Mouse (Mus musculus) T-helper 2 cell (primary cell): Measurements from ENCODE around the gene Kcnd3.

ENCODE experiments used
- in situ Hi-C: fragments of 300-600 bp; cut with MboI, MseI; formaldehyde crosslinking; loops from one replicate; pipeline ENCODE4 v1.15.1; 2025; ENCODE audit warnings: high pct_unique_total_duplicates

The Kcnd3 gene

GRCm38 (mm10) chr3:105578320-105578719, 126.2 kb downstream of the Kcnd3 start:
- in situ Hi-C loops = no loop called here

- in situ Hi-C loops = no loop called here
Observed at GRCm38 (mm10) chr3:105581119-105581518, 129.0 kb downstream of the Kcnd3 start.

GRCm38 (mm10) chr3:105585734-105586159, 133.6 kb downstream of the Kcnd3 start:
- in situ Hi-C loops = no loop called here

- in situ Hi-C loops = no loop called here
Observed at GRCm38 (mm10) chr3:105590056-105590672, 138.0 kb downstream of the Kcnd3 start.

- in situ Hi-C loops = no loop called here
Observed at GRCm38 (mm10) chr3:105591766-105592165, 139.6 kb downstream of the Kcnd3 start.

GRCm38 (mm10) chr3:105592246-105592645, 140.1 kb downstream of the Kcnd3 start:
- in situ Hi-C loops = no loop called here

- in situ Hi-C loops = loop anchor here (10.0 kb wide), 1 partner anchor 1394 kb away; no protein-coding TSS in a partner anchor
Observed at GRCm38 (mm10) chr3:105600483-105600882, 148.4 kb downstream of the Kcnd3 start.

- in situ Hi-C loops = loop anchor here (10.0 kb wide), 1 partner anchor 1392 kb away; no protein-coding TSS in a partner anchor
Observed at GRCm38 (mm10) chr3:105602966-105603365, 150.8 kb downstream of the Kcnd3 start.

- in situ Hi-C loops = loop anchor here (10.0 kb wide), 1 partner anchor 1389 kb away; no protein-coding TSS in a partner anchor
Observed at GRCm38 (mm10) chr3:105605726-105606125, 153.6 kb downstream of the Kcnd3 start.

- in situ Hi-C loops = loop anchor here (10.0 kb wide), 1 partner anchor 1386 kb away; no protein-coding TSS in a partner anchor
Observed at GRCm38 (mm10) chr3:105608857-105609256, 156.7 kb downstream of the Kcnd3 start.

GRCm38 (mm10) chr3:105611531-105612422, 159.6 kb downstream of the Kcnd3 start:
- in situ Hi-C loops = no loop called here

- in situ Hi-C loops = no loop called here
Observed at GRCm38 (mm10) chr3:105612423-105612814, 160.3 kb downstream of the Kcnd3 start.

- in situ Hi-C loops = no loop called here
Observed at GRCm38 (mm10) chr3:105616861-105617743, 165.0 kb downstream of the Kcnd3 start.

GRCm38 (mm10) chr3:105621154-105621553, 169.0 kb downstream of the Kcnd3 start:
- in situ Hi-C loops = no loop called here

GRCm38 (mm10) chr3:105623137-105623536, 171.0 kb downstream of the Kcnd3 start:
- in situ Hi-C loops = no loop called here

GRCm38 (mm10) chr3:105625961-105626360, 173.8 kb downstream of the Kcnd3 start:
- in situ Hi-C loops = no loop called here

- in situ Hi-C loops = no loop called here
Observed at GRCm38 (mm10) chr3:105627258-105627657, 175.1 kb downstream of the Kcnd3 start.

GRCm38 (mm10) chr3:105632296-105632695, 180.2 kb downstream of the Kcnd3 start:
- in situ Hi-C loops = no loop called here

- in situ Hi-C loops = no loop called here
Observed at GRCm38 (mm10) chr3:105633021-105633420, 180.9 kb downstream of the Kcnd3 start.

- in situ Hi-C loops = no loop called here
Observed at GRCm38 (mm10) chr3:105642186-105642585, 190.1 kb downstream of the Kcnd3 start.

- in situ Hi-C loops = no loop called here
Observed at GRCm38 (mm10) chr3:105643566-105643965, 191.4 kb downstream of the Kcnd3 start.
